Mouse (Mus musculus) MEL (cell line): ENCODE measurements around the gene Epb41l2. TPM values are rescaled to one million over a fixed set of nuclear protein-coding genes. Genes with fewer than 3 reads are reported as not detected.

Source experiments
- DNase-seq: peaks from one replicate; pipeline ENCODE4 v3.0.0; 2011; ENCODE audit warnings: low read depth, low spot score
- H3K27ac ChIP-seq: 2 replicates; pipeline ENCODE4 v1.5.1; 2012; ENCODE audit warnings: low read depth, mild to moderate bottlenecking, control low read depth, low read length, moderate library complexity; ENCODE audit not compliant: control insufficient read depth
- H3K27me3 ChIP-seq, 2 experiments: fragments of 150-350 bp in 1 of 2; sonication (generic) in 1 of 2; 2 replicates each; pipeline ENCODE4 v1.6.1; 2012; ENCODE audit warnings: low read length in 2 of 2, mild to moderate bottlenecking in 2 of 2, improper control_type of control experiment in 1 of 2, moderate library complexity in 1 of 2; ENCODE audit not compliant: insufficient read depth in 2 of 2, control insufficient read depth in 1 of 2
- H3K36me3 ChIP-seq, 2 experiments: 2 replicates each; pipeline ENCODE4 v1.6.1; 2012 to 2014; ENCODE audit warnings: low read length in 2 of 2, improper control_type of control experiment in 1 of 2, inconsistent platforms in 1 of 2, mild to moderate bottlenecking in 1 of 2; ENCODE audit not compliant: insufficient read depth in 2 of 2, control insufficient read depth in 1 of 2
- H3K4me1 ChIP-seq, 2 experiments: fragments of 150-350 bp in 1 of 2; sonication (generic) in 1 of 2; 2 replicates each; pipeline ENCODE4 v1.6.1; 2012; ENCODE audit warnings: low read length in 2 of 2, improper control_type of control experiment in 1 of 2, mild to moderate bottlenecking in 1 of 2; ENCODE audit not compliant: insufficient read depth in 2 of 2, control insufficient read depth in 1 of 2
- H3K4me3 ChIP-seq, 2 experiments: fragments of 150-350 bp in 1 of 2; sonication (generic) in 1 of 2; 2 replicates each; pipeline ENCODE4 v1.5.1; 2012; ENCODE audit warnings: low read depth in 2 of 2, low read length in 2 of 2, mild to moderate bottlenecking in 2 of 2, moderate library complexity in 2 of 2, control low read depth in 1 of 2, improper control_type of control experiment in 1 of 2; ENCODE audit not compliant: control insufficient read depth in 1 of 2, insufficient read depth in 1 of 2
- H3K79me2 ChIP-seq: 2 replicates; pipeline ENCODE4 v1.6.1; 2012; ENCODE audit warnings: mild to moderate bottlenecking, low read length, moderate library complexity; ENCODE audit not compliant: control insufficient read depth, poor library complexity, insufficient read depth
- H3K9ac ChIP-seq: 2 replicates; pipeline ENCODE4 v1.6.1; 2012; ENCODE audit warnings: low read depth, mild to moderate bottlenecking, control low read depth, low read length, moderate library complexity; ENCODE audit not compliant: control insufficient read depth, poor library complexity, severe bottlenecking
- H3K9me3 ChIP-seq: fragments of 150-350 bp; sonication (generic); replicated peaks from 2 replicates; pipeline ENCODE4 v1.6.1; 2012; ENCODE audit warnings: mild to moderate bottlenecking, low read length, improper control_type of control experiment, moderate library complexity; ENCODE audit not compliant: insufficient read depth
- BHLHE40 ChIP-seq: IDR thresholded peaks from 2 replicates; pipeline ENCODE4 v1.6.1; 2012; ENCODE audit warnings: low read depth, mild to moderate bottlenecking, inconsistent platforms, low read length, improper control_type of control experiment, borderline replicate concordance
- CHD1 ChIP-seq: IDR thresholded peaks from 2 replicates; pipeline ENCODE4 v1.6.1; 2012; ENCODE audit warnings: low read depth, mild to moderate bottlenecking, inconsistent platforms, low read length, improper control_type of control experiment
- CHD2 ChIP-seq: IDR thresholded peaks from 2 replicates; pipeline ENCODE4 v1.6.1; 2011; ENCODE audit warnings: low read length, improper control_type of control experiment
- E2F4 ChIP-seq: IDR thresholded peaks from 2 replicates; pipeline ENCODE4 v1.6.1; 2011; ENCODE audit warnings: low read depth, low read length, improper control_type of control experiment, borderline replicate concordance
- ELF1 ChIP-seq: IDR thresholded peaks from 2 replicates; pipeline ENCODE4 v1.6.1; 2014; ENCODE audit warnings: low read depth, mild to moderate bottlenecking, inconsistent platforms, low read length, improper control_type of control experiment, moderate library complexity
- EP300 ChIP-seq, 2 experiments: IDR thresholded peaks; 2 replicates each; pipeline ENCODE4 v1.6.1; 2011; ENCODE audit warnings: improper control_type of control experiment in 2 of 2, low read length in 2 of 2, low read depth in 1 of 2, mild to moderate bottlenecking in 1 of 2
- ETS1 ChIP-seq: IDR thresholded peaks from 2 replicates; pipeline ENCODE4 v1.6.1; 2012; ENCODE audit warnings: low read depth, mild to moderate bottlenecking, inconsistent platforms, low read length, improper control_type of control experiment, moderate library complexity
- GABPA ChIP-seq: IDR thresholded peaks from 2 replicates; pipeline ENCODE4 v1.6.1; 2012; ENCODE audit warnings: low read depth, mild to moderate bottlenecking, inconsistent platforms, low read length, improper control_type of control experiment, moderate library complexity
- HCFC1 ChIP-seq: IDR thresholded peaks from 2 replicates; pipeline ENCODE4 v1.6.1; 2012; ENCODE audit warnings: low read depth, mild to moderate bottlenecking, inconsistent platforms, low read length, improper control_type of control experiment, moderate library complexity
- KAT2A ChIP-seq: conservative IDR thresholded peaks from 2 replicates; pipeline ENCODE4 v1.6.1; 2012; ENCODE audit warnings: low read depth, low read length, improper control_type of control experiment, inconsistent platforms
- MAFK ChIP-seq: IDR thresholded peaks from 2 replicates; pipeline ENCODE4 v1.6.1; 2011; ENCODE audit warnings: low read depth, mild to moderate bottlenecking, low read length, improper control_type of control experiment, borderline replicate concordance
- MYB ChIP-seq: IDR thresholded peaks from 2 replicates; pipeline ENCODE4 v1.6.1; 2011; ENCODE audit warnings: mild to moderate bottlenecking, low read depth, low read length, improper control_type of control experiment
- MYC ChIP-seq: IDR thresholded peaks from 2 replicates; pipeline ENCODE4 v1.6.1; 2011; ENCODE audit warnings: low read depth, mild to moderate bottlenecking, low read length, improper control_type of control experiment, moderate library complexity
- POLR2A ChIP-seq, 2 experiments: IDR thresholded peaks; 2 replicates each; pipeline ENCODE4 v1.6.1; 2011 to 2012; ENCODE audit warnings: low read length in 2 of 2, mild to moderate bottlenecking in 2 of 2, control low read depth in 1 of 2, improper control_type of control experiment in 1 of 2, low read depth in 1 of 2, moderate library complexity in 1 of 2; ENCODE audit not compliant: control insufficient read depth in 1 of 2, insufficient read depth in 1 of 2, poor library complexity in 1 of 2
- POLR2AphosphoS2 ChIP-seq: IDR thresholded peaks from 2 replicates; pipeline ENCODE4 v1.6.1; 2011; ENCODE audit warnings: low read length, improper control_type of control experiment
- RAD21 ChIP-seq: IDR thresholded peaks from 2 replicates; pipeline ENCODE4 v1.6.1; 2011; ENCODE audit warnings: mild to moderate bottlenecking, low read depth, low read length, improper control_type of control experiment
- SIN3A ChIP-seq: IDR thresholded peaks from 2 replicates; pipeline ENCODE4 v1.6.1; 2012; ENCODE audit warnings: low read length, improper control_type of control experiment, inconsistent platforms
- SMC3 ChIP-seq: IDR thresholded peaks from 2 replicates; pipeline ENCODE4 v1.6.1; 2011; ENCODE audit warnings: low read depth, low read length, improper control_type of control experiment
- TBP ChIP-seq: IDR thresholded peaks from 2 replicates; pipeline ENCODE4 v1.8.0; 2011; ENCODE audit warnings: low read depth, low read length, improper control_type of control experiment
- USF1 ChIP-seq: IDR thresholded peaks from 2 replicates; pipeline ENCODE4 v1.6.1; 2014; ENCODE audit warnings: low read depth, mild to moderate bottlenecking, inconsistent platforms, low read length, improper control_type of control experiment, moderate library complexity
- USF2 ChIP-seq, 2 experiments: IDR thresholded peaks; 2 replicates each; pipeline ENCODE4 v1.6.1; 2011 to 2012; ENCODE audit warnings: improper control_type of control experiment in 2 of 2, low read length in 2 of 2, borderline replicate concordance in 1 of 2, inconsistent platforms in 1 of 2, low read depth in 1 of 2, mild to moderate bottlenecking in 1 of 2; ENCODE audit not compliant: insufficient read depth in 1 of 2
- ZC3H11A ChIP-seq: IDR thresholded peaks from 2 replicates; pipeline ENCODE4 v1.6.1; 2012; ENCODE audit warnings: low read depth, mild to moderate bottlenecking, inconsistent platforms, low read length, improper control_type of control experiment
- ZKSCAN1 ChIP-seq: IDR thresholded peaks from 2 replicates; pipeline ENCODE4 v1.6.1; 2012; ENCODE audit warnings: low read depth, mild to moderate bottlenecking, inconsistent platforms, low read length, improper control_type of control experiment, moderate library complexity
- ZMIZ1 ChIP-seq: IDR thresholded peaks from 2 replicates; pipeline ENCODE4 v1.6.1; 2012; ENCODE audit warnings: low read depth, mild to moderate bottlenecking, inconsistent platforms, low read length, improper control_type of control experiment, moderate library complexity
- polyA plus RNA-seq, 2 experiments: library from polyadenylated mRNA; stranded (reverse) in 1 of 2; unstranded in 1 of 2; fragments of >175 nt in 1 of 2; fragments of >200 nt in 1 of 2; gene quantifications; 2 replicates each; pipeline versions ENCODE4 v1.2.1 to v1.2.4; 2012; ENCODE audit warnings: low replicate concordance in 2 of 2, low read depth in 1 of 2; ENCODE audit not compliant: insufficient read length in 2 of 2, insufficient read depth in 1 of 2, missing spikeins in 1 of 2
- total RNA-seq: library from RNA; depleted of rRNA; stranded (reverse); fragments of 300-350 nt; gene quantifications from 2 replicates; pipeline ENCODE4 v1.2.3, GENCODE M21; 2012

Gene Epb41l2
- total and polyA plus RNA-seq, 3 experiments: 4.7 to 23.7 TPM; not detected in 1

DNA sequence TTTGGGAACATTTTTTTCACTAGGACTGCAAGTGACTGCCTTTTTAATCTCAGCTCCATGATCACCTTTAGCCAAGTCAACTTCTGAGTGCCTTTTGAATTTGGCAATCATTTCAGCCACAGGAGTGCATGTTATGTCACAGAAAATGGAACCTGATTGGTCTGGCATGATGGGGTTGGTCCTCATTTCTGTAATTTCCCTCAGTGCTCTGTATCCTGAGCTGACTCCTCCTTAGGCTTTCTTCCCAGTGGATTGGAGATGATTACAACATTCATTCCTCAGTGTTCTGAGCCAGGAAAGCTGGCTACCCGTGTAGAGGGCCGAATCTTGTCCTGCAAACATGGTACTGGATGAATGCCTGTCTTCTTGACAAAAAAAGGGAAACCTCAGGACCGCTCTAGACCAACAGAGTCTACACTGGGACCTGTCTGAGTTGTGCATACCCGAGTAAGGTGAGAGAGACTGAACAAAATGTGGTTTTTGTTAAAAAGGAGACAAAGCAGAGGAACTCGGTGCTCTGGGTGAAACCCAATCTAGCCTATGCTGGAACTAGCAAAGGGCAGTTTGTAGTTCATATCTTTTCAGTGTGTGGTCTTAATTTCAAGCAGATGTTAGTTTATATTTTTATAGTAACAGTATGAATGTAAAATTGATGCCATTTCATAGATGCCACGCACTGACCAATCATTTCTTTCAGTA lies 77.3 kb downstream of the Epb41l2 start:
- Histone ChIP-seq H3K9ac (no peak overlapping the region), H3K27me3 (no peaks in the 10 kb centered on the region), H3K36me3 (no peaks in the 10 kb centered on the region), H3K4me1 (no peaks in the 10 kb centered on the region)
- no peak for TF ChIP-seq ZMIZ1
- no peak for TF ChIP-seq CHD2
- no peak for TF ChIP-seq ETS1
- no peak for TF ChIP-seq POLR2A (IDR thresholded peaks at IDR 0.05; ENCODE audit: control insufficient read depth in 1 of 2, insufficient read depth in 1 of 2, low read depth in 1 of 2, low read length in 2 of 2, poor library complexity in 1 of 2)
- TF ChIP-seq, all 39 proteins: peak for 0
- H3K27ac ChIP-seq: no peak overlapping the region
- no peak for DNase-seq
- no peaks in the 10 kb centered on the region for H3K9me3 ChIP-seq
- no peaks in the 10 kb centered on the region for H3K79me2 ChIP-seq
- no peak overlapping the region for H3K4me3 ChIP-seq

GRCm38 (mm10) chr10:25437586-25438298 lies 78.1 kb downstream of the Epb41l2 start:
- no peaks in the 10 kb centered on the region for H3K9me3 ChIP-seq
- no peaks in the 10 kb centered on the region for H3K79me2 ChIP-seq
- DNase-seq: no peak
- H3K9ac ChIP-seq: no peak overlapping the region
- no peak overlapping the region for H3K4me3 ChIP-seq
- H3K27me3 ChIP-seq: no peaks in the 10 kb centered on the region
- no peaks in the 10 kb centered on the region for H3K4me1 ChIP-seq
- no peaks in the 10 kb centered on the region for H3K36me3 ChIP-seq
- H3K27ac ChIP-seq: no peak overlapping the region
- TF ChIP-seq MYB: no peak
- no peak for TF ChIP-seq SIN3A
- TF ChIP-seq BHLHE40: no peak
- no peak for TF ChIP-seq MYC
- TF ChIP-seq POLR2AphosphoS2: no peak
- no peak for TF ChIP-seq E2F4
- TF ChIP-seq TBP: no peak
- TF ChIP-seq EP300 (IDR thresholded peaks at IDR 0.05; ENCODE audit: low read depth in 1 of 2, low read length in 2 of 2): no peak
- no peak for TF ChIP-seq GABPA

DNA sequence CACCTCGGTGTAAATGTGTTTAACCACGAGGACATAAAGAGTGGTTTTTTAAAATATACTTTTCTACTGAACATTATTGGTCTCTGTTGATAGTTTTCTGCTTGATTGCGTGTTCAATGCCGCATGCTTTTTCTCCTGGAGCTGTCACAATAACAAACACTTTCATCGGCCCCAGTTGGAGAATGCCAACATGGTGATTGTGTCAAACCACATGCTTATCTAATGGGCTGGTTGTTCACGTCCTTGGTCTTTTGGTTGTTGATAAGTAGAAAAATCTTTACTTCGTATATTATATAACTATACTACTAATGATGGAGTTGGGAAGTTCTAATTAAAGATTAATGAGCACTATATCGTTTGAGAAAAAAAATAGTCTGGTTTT lies 78.7 kb downstream of the Epb41l2 start:
- no peak for DNase-seq
- H3K4me1 ChIP-seq: no peaks in the 10 kb centered on the region
- TF ChIP-seq MAFK (no peak), MYB (no peak), KAT2A (no peak), HCFC1 (no peak), USF1 (no peak), BHLHE40 (no peak), ETS1 (no peak), GABPA (no peak), POLR2AphosphoS2 (no peak), ZKSCAN1 (no peak), CHD1 (no peak), SIN3A (no peak), USF2 (IDR thresholded peaks at IDR 0.05; ENCODE audit: borderline replicate concordance in 1 of 2, insufficient read depth in 1 of 2, low read depth in 1 of 2, low read length in 2 of 2) (no peak), ZC3H11A (no peak), SMC3 (no peak), ELF1 (no peak), EP300 (IDR thresholded peaks at IDR 0.05; ENCODE audit: low read depth in 1 of 2, low read length in 2 of 2) (no peak), RAD21 (no peak)
- H3K36me3 ChIP-seq: no peaks in the 10 kb centered on the region
- H3K4me3 ChIP-seq: no peak overlapping the region
- H3K9me3 ChIP-seq: no peaks in the 10 kb centered on the region
- no peak overlapping the region for H3K27ac ChIP-seq
- no peaks in the 10 kb centered on the region for H3K27me3 ChIP-seq
- no peaks in the 10 kb centered on the region for H3K79me2 ChIP-seq
- no peak overlapping the region for H3K9ac ChIP-seq
